Mouse (Mus musculus) heart, adult 2 months (tissue): ENCODE results near the gene Cnot6. TPM values are rescaled to one million over a fixed set of nuclear protein-coding genes. Genes with fewer than 3 reads are reported as not detected.

Source experiments
- DNase-seq, 2 experiments: peaks; one replicate each; pipeline ENCODE4 v3.0.0; 2021
- H3K27ac ChIP-seq: fragments of 200-600 bp; 2 replicates; pipeline ENCODE4 v1.8.1; 2022
- H3K27me3 ChIP-seq: fragments of 200-500 bp; 2 replicates; pipeline ENCODE4 v1.6.1; 2012; ENCODE audit warnings: mild to moderate bottlenecking, low read length, inconsistent platforms, mixed read lengths; ENCODE audit not compliant: control insufficient read depth, insufficient read depth
- H3K36me3 ChIP-seq: fragments of 200-500 bp; 2 replicates; pipeline ENCODE4 v1.6.1; 2012; ENCODE audit warnings: low read length, inconsistent platforms; ENCODE audit not compliant: control insufficient read depth, insufficient read depth
- H3K4me1 ChIP-seq: fragments of 200-500 bp; 2 replicates; pipeline ENCODE4 v1.6.1; 2011; ENCODE audit warnings: low read length; ENCODE audit not compliant: control insufficient read depth, insufficient read depth
- H3K4me3 ChIP-seq: fragments of 200-600 bp; 2 replicates; pipeline ENCODE4 v1.8.1; 2022
- H3K79me2 ChIP-seq: fragments of 200-500 bp; replicated peaks from 2 replicates; pipeline ENCODE4 v1.6.1; 2012; ENCODE audit warnings: mild to moderate bottlenecking, inconsistent platforms, low read length, moderate library complexity, mixed read lengths; ENCODE audit not compliant: control insufficient read depth, insufficient read depth
- H3K9ac ChIP-seq: fragments of 200-500 bp; 2 replicates; pipeline ENCODE4 v1.6.1; 2012; ENCODE audit warnings: low read depth, mild to moderate bottlenecking, control low read depth, inconsistent platforms, low read length, mixed read lengths
- CTCF ChIP-seq: fragments of 200-600 bp; IDR thresholded peaks from 2 replicates; pipeline ENCODE4 v1.8.1; 2022; ENCODE audit warnings: antibody characterized with exemption, mild to moderate bottlenecking, moderate library complexity
- EP300 ChIP-seq: fragments of 200-500 bp; IDR thresholded peaks from 2 replicates; pipeline ENCODE4 v1.6.1; 2011; ENCODE audit warnings: low read depth, low read length, control low read depth; ENCODE audit not compliant: insufficient read depth
- POLR2A ChIP-seq: fragments of 200-500 bp; IDR thresholded peaks from 2 replicates; pipeline ENCODE4 v1.6.1; 2011; ENCODE audit warnings: mild to moderate bottlenecking, low read depth, low read length, control low read depth; ENCODE audit not compliant: insufficient read depth
- WGBS: fragments of 180-500 bp; shearing (Covaris S2); methylation state at CpG from one replicate; pipeline ENCODE4 v1.1.7; 2018; 5-methylcytosine and 5-hydroxymethylcytosine counted together
- intact Hi-C: fragments of 180-260 bp; cut with DNase I; formaldehyde crosslinking; loops from one replicate; pipeline ENCODE4 v1.15.1; 2025
- polyA plus RNA-seq: library from polyadenylated mRNA; depleted of rRNA; stranded (reverse); fragments of >200 nt; gene quantifications from 2 replicates; pipeline ENCODE4 v1.2.3, GENCODE M21; 2012
- total RNA-seq, 2 experiments: library from RNA; stranded (reverse); gene quantifications; 2 replicates each; pipeline ENCODE4 v1.2.3; 2021

Cnot6 gene
- total and polyA plus RNA-seq, 3 experiments: 6.3 to 23.4 (median 19.3) TPM

DNA sequence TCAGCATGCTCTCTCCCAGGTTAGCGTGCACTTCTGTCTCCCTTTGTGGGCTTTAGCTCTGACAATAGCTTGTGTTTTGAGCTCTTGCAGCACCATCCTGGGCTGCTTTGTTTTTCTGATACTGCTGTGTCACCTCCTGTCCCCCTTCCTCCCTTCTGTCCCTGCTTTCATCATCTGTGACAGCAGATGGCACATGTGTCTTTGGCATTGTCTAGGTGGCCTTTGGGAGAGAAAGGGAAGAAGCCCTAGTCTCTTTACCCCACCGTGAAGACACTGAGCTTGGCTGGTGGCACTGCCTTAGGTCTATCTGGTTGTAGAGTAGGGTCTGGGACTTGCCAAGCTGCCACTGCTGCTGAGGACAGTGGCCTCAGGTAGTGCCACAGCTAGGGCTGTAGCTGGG lies 10.8 kb upstream of the Cnot6 start:
- no peak overlapping the region for H3K27ac ChIP-seq
- 58% methylated on average over 2 of the region's 2 CpGs for WGBS
- H3K36me3 ChIP-seq: no peaks in the 10 kb centered on the region
- no peak for TF ChIP-seq EP300
- TF ChIP-seq CTCF: no peak
- TF ChIP-seq POLR2A: no peak
- H3K4me3 ChIP-seq: no peak overlapping the region
- no peak overlapping the region for H3K9ac ChIP-seq
- H3K79me2 ChIP-seq: no peaks in the 10 kb centered on the region
- H3K27me3 ChIP-seq: no peaks in the 10 kb centered on the region
- H3K4me1 ChIP-seq: peaks cover 2% of the 10 kb centered on the region; the same call in 1 of the 2 replicates
- no peak for DNase-seq
- intact Hi-C loops: no loop called here

DNA sequence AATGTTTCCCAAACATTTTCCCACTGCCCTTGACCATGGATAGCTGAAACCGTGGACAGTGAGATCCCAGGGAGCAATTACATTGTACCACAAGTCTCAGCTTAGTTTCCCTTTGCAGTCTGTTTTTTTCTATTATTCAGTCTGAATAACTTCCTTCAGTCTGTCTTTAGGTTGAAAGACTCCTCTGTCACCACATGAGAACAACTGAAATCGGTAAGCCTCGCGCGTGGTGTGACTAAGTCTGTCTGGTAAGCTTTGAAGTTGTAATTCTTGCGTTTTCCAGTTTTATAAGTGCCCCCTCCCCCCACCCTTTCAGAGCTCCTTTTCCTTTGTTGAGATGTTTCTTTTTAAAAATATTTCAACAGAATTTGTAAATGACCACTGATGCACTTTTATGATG lies 10.2 kb upstream of the Cnot6 start:
- DNase-seq: no peak
- no peak for TF ChIP-seq POLR2A
- TF ChIP-seq EP300: no peak
- no peak for TF ChIP-seq CTCF
- Histone ChIP-seq H3K27me3 (no peaks in the 10 kb centered on the region), H3K27ac (no peak overlapping the region), H3K79me2 (no peaks in the 10 kb centered on the region), H3K36me3 (no peaks in the 10 kb centered on the region), H3K9ac (no peak overlapping the region), H3K4me3 (no peak overlapping the region), H3K4me1 (peaks cover 2% of the 10 kb centered on the region; the same call in 1 of the 2 replicates)
- intact Hi-C loops: no loop called here
- 77% methylated on average over 6 of the region's 6 CpGs for WGBS

DNA sequence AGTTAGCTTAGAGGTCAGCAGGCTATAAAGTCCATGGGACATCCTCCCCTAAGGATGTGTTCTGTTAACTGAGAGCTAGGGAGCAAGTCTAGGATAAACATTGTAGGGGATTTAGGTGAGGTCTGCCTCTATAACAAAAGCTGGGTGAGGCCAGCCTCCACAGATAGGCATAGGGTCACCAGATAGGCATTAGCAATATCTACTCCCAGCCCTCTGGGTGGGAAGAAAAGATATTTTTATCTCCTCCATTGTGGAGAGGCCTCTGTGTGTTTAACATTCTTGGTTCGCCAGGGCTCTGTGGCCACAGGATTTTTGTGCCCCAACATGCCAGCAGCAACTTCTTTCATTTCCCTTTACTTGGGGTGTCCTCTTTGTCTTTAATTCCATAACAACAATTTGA lies 8.8 kb upstream of the Cnot6 start:
- no peak for DNase-seq
- Histone ChIP-seq H3K27me3 (no peaks in the 10 kb centered on the region), H3K27ac (no peak overlapping the region), H3K79me2 (no peaks in the 10 kb centered on the region), H3K4me3 (no peak overlapping the region), H3K36me3 (no peaks in the 10 kb centered on the region), H3K4me1 (no peaks in the 10 kb centered on the region), H3K9ac (no peak overlapping the region)
- no peak for TF ChIP-seq POLR2A
- TF ChIP-seq CTCF: no peak
- no peak for TF ChIP-seq EP300
- intact Hi-C loops: no loop called here
- 90% methylated on average over 1 of the region's 1 CpGs for WGBS

DNA sequence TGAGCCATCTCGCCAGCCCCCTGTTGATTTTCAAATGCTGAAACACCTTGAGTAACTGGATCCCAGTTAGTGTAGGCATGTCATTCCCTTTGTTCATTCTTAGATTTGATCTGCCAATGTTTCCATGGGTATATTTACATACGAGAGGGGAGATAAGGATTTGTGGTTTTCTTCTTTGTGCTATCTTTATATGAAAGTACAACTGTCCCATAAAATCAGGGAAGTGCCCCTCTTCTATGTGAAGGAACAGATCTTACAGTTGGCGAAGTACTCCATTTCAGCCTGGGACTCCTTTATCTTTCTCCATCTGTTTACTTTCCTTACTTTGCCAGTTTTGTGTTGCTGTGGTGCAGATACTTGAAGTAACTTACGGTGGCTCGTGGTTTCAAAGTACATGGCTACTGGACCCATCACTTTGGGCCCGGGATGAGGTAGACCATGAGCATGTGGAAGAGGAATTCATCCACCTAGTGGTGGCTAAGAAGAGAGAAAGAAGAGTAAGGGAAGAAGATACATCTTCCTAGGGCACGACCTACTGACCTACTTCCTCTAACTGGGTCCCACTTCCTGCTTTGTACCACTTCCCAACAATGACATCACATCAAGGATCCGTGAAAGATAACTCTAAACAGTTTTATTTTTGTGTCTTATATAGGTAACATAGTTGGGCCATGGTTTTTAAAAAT lies 7.1 kb upstream of the Cnot6 start:
- no peak overlapping the region for H3K9ac ChIP-seq
- H3K79me2 ChIP-seq: no peaks in the 10 kb centered on the region
- H3K4me3 ChIP-seq: no peak overlapping the region
- no peak for TF ChIP-seq CTCF
- no peak for TF ChIP-seq EP300
- no peak for TF ChIP-seq POLR2A
- H3K27me3 ChIP-seq: no peaks in the 10 kb centered on the region
- intact Hi-C loops: no loop called here
- no peak for DNase-seq
- no peaks in the 10 kb centered on the region for H3K36me3 ChIP-seq
- no peaks in the 10 kb centered on the region for H3K4me1 ChIP-seq
- 81% methylated on average over 8 of the region's 8 CpGs for WGBS
- H3K27ac ChIP-seq: no peak overlapping the region

DNA sequence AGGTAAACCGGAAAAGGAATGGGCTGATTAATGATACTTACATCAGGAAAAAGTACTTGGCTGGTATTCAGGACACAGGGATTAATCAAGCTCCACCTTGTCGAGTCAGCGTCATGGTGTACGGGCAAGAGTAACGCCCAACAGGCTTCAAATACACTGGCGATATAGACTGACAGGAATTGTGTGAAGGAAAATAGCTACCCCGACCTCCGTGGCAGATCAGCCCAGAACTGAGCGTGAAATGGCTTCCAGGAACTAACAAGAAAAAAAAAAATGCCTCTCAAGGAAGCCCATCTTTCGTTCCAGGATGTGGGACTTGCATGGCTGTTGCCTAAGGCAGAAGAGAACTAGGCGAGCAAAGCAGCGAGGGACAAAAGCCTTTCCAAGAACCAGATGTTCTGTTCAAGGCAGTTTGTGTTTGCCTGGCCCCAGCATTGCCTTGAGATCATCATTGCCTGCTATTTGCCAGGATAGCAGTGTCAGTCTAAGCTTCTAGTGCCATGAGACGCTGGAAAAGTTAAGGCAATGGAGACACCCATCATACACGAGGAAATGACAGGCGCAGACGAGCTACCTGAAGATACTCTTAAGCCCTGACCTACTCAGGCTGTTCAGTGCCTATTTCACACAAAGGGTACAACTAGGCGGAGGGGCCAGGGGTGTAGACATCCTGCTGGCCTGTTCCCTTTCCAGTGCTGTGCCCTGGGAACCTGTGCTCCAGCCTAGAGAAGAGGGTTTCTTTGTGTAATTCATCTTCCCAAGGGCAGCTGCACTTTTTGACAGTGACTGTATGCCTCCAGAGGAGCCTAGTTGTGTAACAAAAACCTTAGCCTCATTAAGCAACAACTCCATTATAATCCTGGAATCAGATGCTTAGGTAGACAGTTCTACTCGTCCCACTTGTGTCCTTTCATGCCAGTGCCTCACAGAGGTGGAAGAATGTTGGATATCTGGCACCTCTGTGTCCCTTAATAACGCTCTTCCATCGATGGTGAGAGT lies 1.1 kb upstream of the Cnot6 start:
- no peak for TF ChIP-seq POLR2A
- TF ChIP-seq EP300: no peak
- TF ChIP-seq CTCF: no peak
- intact Hi-C loops: loop anchor here (2.0 to 5.0 kb wide), 2 partner anchors 61 to 134 kb away; partner anchors contain the start of gene Mapk9
- H3K9ac ChIP-seq: 0 out of 2 replicates have a peak overlapping the region, but pooled peaks have one; percentile 26
- H3K4me1 ChIP-seq: peaks cover 3% of the 10 kb centered on the region
- peaks cover 8% of the 10 kb centered on the region for H3K79me2 ChIP-seq
- DNase-seq: peak; percentile 32 to 41
- H3K27ac ChIP-seq: peak overlapping the region; percentile 74
- H3K36me3 ChIP-seq: peaks cover 7% of the 10 kb centered on the region
- H3K4me3 ChIP-seq: peak overlapping the region; percentile 91
- H3K27me3 ChIP-seq: no peaks in the 10 kb centered on the region
- WGBS: 31% methylated on average over 20 of the region's 20 CpGs
